Mouse (Mus musculus) bone marrow macrophage, adult 2 months (primary cell): ENCODE measurements around the gene Kat14.

Source experiments
- CTCF ChIP-seq: IDR thresholded peaks from 2 replicates; pipeline ENCODE4 v1.5.1; 2012; ENCODE audit warnings: low read depth, mild to moderate bottlenecking, low read length, moderate library complexity
- POLR2A ChIP-seq: IDR thresholded peaks from 2 replicates; pipeline ENCODE4 v1.6.1; 2012; ENCODE audit warnings: mild to moderate bottlenecking, low read depth, low read length, borderline replicate concordance

- TF ChIP-seq CTCF (no peak), POLR2A (no peak)
Measured at GRCm38 (mm10) chr2:144368400-144369019, at the start of gene Kat14, which contains the start of gene Pet117.
